Mouse (Mus musculus) right cerebral cortex, adult 2 months (tissue): ENCODE measurements around the gene Pfdn6.
"Not testable (repeated sequence)": the region's sequence is repeated elsewhere in the genome, so short reads cannot be mapped to it uniquely, and the experiment has no call there.

Experiments
- DNase-seq, 2 experiments: peaks; one replicate each; pipeline ENCODE4 v3.0.0; 2021 to 2022; ENCODE audit warnings: low spot score in 2 of 2

Gene Pfdn6

GRCm38 (mm10) chr17:33915671-33916250, 24.4 kb downstream of the Pfdn6 start, which contains the start of the genes Tapbp and Zbtb22:
Gene Tapbp (plus strand): TSS chr17:33915899.
Gene Zbtb22 (plus strand): TSS chr17:33915904.
- peak; percentile 96 to 98 for DNase-seq

GRCm38 (mm10) chr17:33914969-33915391, 25.2 kb downstream of the Pfdn6 start:
- no peak for DNase-seq

- no peak for DNase-seq
Observed at GRCm38 (mm10) chr17:33913905-33914304, 26.2 kb downstream of the Pfdn6 start.

- DNase-seq: no peak
Observed at GRCm38 (mm10) chr17:33913264-33913663, 26.9 kb downstream of the Pfdn6 start.

- DNase-seq: no peak
Observed at GRCm38 (mm10) chr17:33911813-33912414, 28.2 kb downstream of the Pfdn6 start.

- no peak for DNase-seq
Observed at GRCm38 (mm10) chr17:33911052-33911812, 28.9 kb downstream of the Pfdn6 start.

GRCm38 (mm10) chr17:33910346-33911051, 29.6 kb downstream of the Pfdn6 start:
- DNase-seq: no peak

- DNase-seq: no peak
Observed at GRCm38 (mm10) chr17:33909869-33910250, 30.3 kb downstream of the Pfdn6 start.

GRCm38 (mm10) chr17:33909077-33909868, 30.9 kb downstream of the Pfdn6 start, which contains the start of gene Daxx:
Gene Daxx (plus strand): TSS chr17:33909414.
- peak; percentile 98 to 99 for DNase-seq

- peak; percentile 57 to 63 for DNase-seq
Observed at GRCm38 (mm10) chr17:33908331-33909076, 31.6 kb downstream of the Pfdn6 start.

- not testable (repeated sequence) for DNase-seq
Observed at GRCm38 (mm10) chr17:33904835-33905234, 35.3 kb downstream of the Pfdn6 start, which contains the start of gene Platr17. Gene Platr17 (plus strand): TSS chr17:33905135.

- not testable (repeated sequence) for DNase-seq
Observed at GRCm38 (mm10) chr17:33903911-33904651, 36.1 kb downstream of the Pfdn6 start.

GRCm38 (mm10) chr17:33902491-33902890, 37.7 kb downstream of the Pfdn6 start:
- DNase-seq: no peak

GRCm38 (mm10) chr17:33902079-33902478, 38.1 kb downstream of the Pfdn6 start:
- no peak for DNase-seq

- no peak for DNase-seq
Observed at GRCm38 (mm10) chr17:33901653-33902052, 38.5 kb downstream of the Pfdn6 start.

- DNase-seq: no peak
Observed at GRCm38 (mm10) chr17:33900989-33901314, 39.2 kb downstream of the Pfdn6 start.

GRCm38 (mm10) chr17:33900281-33900988, 39.7 kb downstream of the Pfdn6 start:
- no peak for DNase-seq

GRCm38 (mm10) chr17:33899642-33900041, 40.5 kb downstream of the Pfdn6 start:
- DNase-seq: no peak

GRCm38 (mm10) chr17:33898193-33898592, 42.0 kb downstream of the Pfdn6 start:
- DNase-seq: not testable (repeated sequence)
